Mouse (Mus musculus): Measurements from ENCODE around the gene Txnrd3. TPM values are rescaled to one million over a fixed set of nuclear protein-coding genes. Genes with fewer than 3 reads are reported as not detected.

The Txnrd3 gene
- polyA plus RNA-seq, 1 experiment = 9.5 TPM

- Histone ChIP-seq H3K4me2 (ENCODE audit: low read depth) (no peak overlapping the region), H3K79me2 (ENCODE audit: control insufficient read depth, insufficient read depth) (no peaks in the 10 kb centered on the region), H3ac (ENCODE audit: control insufficient read depth, insufficient read length) (no peak overlapping the region), H3K4me3 (no peak overlapping the region), H3K36me3 (ENCODE audit: control insufficient read depth, insufficient read depth) (no peaks in the 10 kb centered on the region), H3K27me3 (ENCODE audit: control insufficient read depth, insufficient read depth, insufficient read length) (peaks cover 29% of the 10 kb centered on the region)
- TF ChIP-seq USF1 (IDR thresholded peaks at IDR 0.05; ENCODE audit: low read depth) (no peak), REST (IDR thresholded peaks at IDR 0.05; ENCODE audit: insufficient read depth, insufficient read length) (peak; percentile 64)
These were observed 29.0 kb upstream of the Txnrd3 start for GRCm38 (mm10) chr6:89614596-89615372.

- Histone ChIP-seq H3K36me3 (ENCODE audit: control insufficient read depth, insufficient read depth) (no peaks in the 10 kb centered on the region), H3K27me3 (ENCODE audit: control insufficient read depth, insufficient read depth, insufficient read length) (peaks cover 29% of the 10 kb centered on the region), H3ac (ENCODE audit: control insufficient read depth, insufficient read length) (no peak overlapping the region), H3K4me2 (ENCODE audit: low read depth) (no peak overlapping the region), H3K79me2 (ENCODE audit: control insufficient read depth, insufficient read depth) (no peaks in the 10 kb centered on the region), H3K4me3 (no peak overlapping the region)
- no peak for TF ChIP-seq USF1 (IDR thresholded peaks at IDR 0.05; ENCODE audit: low read depth)
- no peak for TF ChIP-seq CEBPB (IDR thresholded peaks at IDR 0.05; ENCODE audit: insufficient read depth, poor library complexity, severe bottlenecking)
- no peak for TF ChIP-seq TCF3 (IDR thresholded peaks at IDR 0.05; ENCODE audit: insufficient read length, low read depth)
- TF ChIP-seq POLR2AphosphoS2 (IDR thresholded peaks at IDR 0.05; ENCODE audit: insufficient read length, low read depth) = no peak
These were observed 28.4 kb upstream of the Txnrd3 start for GRCm38 (mm10) chr6:89615373-89615755.

GRCm38 (mm10) chr6:89622647-89623046 lies 21.1 kb upstream of the Txnrd3 start:
- no peaks in the 10 kb centered on the region for H3K36me3 ChIP-seq (ENCODE audit: control insufficient read depth, insufficient read depth)
- no peak overlapping the region for H3K4me2 ChIP-seq (ENCODE audit: low read depth)
- no peak overlapping the region for H3ac ChIP-seq (ENCODE audit: control insufficient read depth, insufficient read length)
- H3K4me3 ChIP-seq = no peak overlapping the region
- no peak for TF ChIP-seq TCF3 (IDR thresholded peaks at IDR 0.05; ENCODE audit: insufficient read length, low read depth)
- no peak for TF ChIP-seq E2F4 (IDR thresholded peaks at IDR 0.05; ENCODE audit: insufficient read depth)
- TF ChIP-seq SRF (IDR thresholded peaks at IDR 0.05; ENCODE audit: control insufficient read depth, insufficient read length, low read depth) = no peak
- TF ChIP-seq USF1 (IDR thresholded peaks at IDR 0.05; ENCODE audit: low read depth) = no peak
- no peak for TF ChIP-seq MYOD1 (IDR thresholded peaks at IDR 0.05; ENCODE audit: control insufficient read depth in 1 of 3, insufficient read length in 2 of 3, low read depth in 2 of 3)
- TF ChIP-seq CEBPB (IDR thresholded peaks at IDR 0.05; ENCODE audit: insufficient read depth, poor library complexity, severe bottlenecking) = no peak
- TF ChIP-seq REST (IDR thresholded peaks at IDR 0.05; ENCODE audit: insufficient read depth, insufficient read length) = no peak
- no peak for TF ChIP-seq POLR2AphosphoS2 (IDR thresholded peaks at IDR 0.05; ENCODE audit: insufficient read length, low read depth)
- no peak for TF ChIP-seq MAX (IDR thresholded peaks at IDR 0.05; ENCODE audit: low read depth)
- no peak for TF ChIP-seq POLR2A (IDR thresholded peaks at IDR 0.05; ENCODE audit: insufficient read length, low read depth)
- no peak for TF ChIP-seq TCF12 (IDR thresholded peaks at IDR 0.05; ENCODE audit: insufficient read depth, poor library complexity, severe bottlenecking)
- no peak for TF ChIP-seq MYOG (IDR thresholded peaks at IDR 0.05; ENCODE audit: control insufficient read depth in 1 of 3, insufficient read depth in 1 of 3, insufficient read length in 2 of 3, low read depth in 2 of 3)
- peaks cover 11% of the 10 kb centered on the region for H3K27me3 ChIP-seq (ENCODE audit: control insufficient read depth, insufficient read depth, insufficient read length)
- H3K79me2 ChIP-seq (ENCODE audit: control insufficient read depth, insufficient read depth) = no peaks in the 10 kb centered on the region

- H3K4me3 ChIP-seq = no peak overlapping the region
These were observed 15.6 kb upstream of the Txnrd3 start for GRCm38 (mm10) chr6:89628045-89628785.

GRCm38 (mm10) chr6:89631809-89632562 lies 11.8 kb upstream of the Txnrd3 start:
- TF ChIP-seq CEBPB (IDR thresholded peaks at IDR 0.05; ENCODE audit: insufficient read depth, poor library complexity, severe bottlenecking) = no peak
- TF ChIP-seq E2F4 (IDR thresholded peaks at IDR 0.05; ENCODE audit: insufficient read depth) = no peak
- TF ChIP-seq USF1 (IDR thresholded peaks at IDR 0.05; ENCODE audit: low read depth) = no peak
- TF ChIP-seq SRF (IDR thresholded peaks at IDR 0.05; ENCODE audit: control insufficient read depth, insufficient read length, low read depth) = no peak
- no peaks in the 10 kb centered on the region for H3K79me2 ChIP-seq (ENCODE audit: control insufficient read depth, insufficient read depth)
- no peaks in the 10 kb centered on the region for H3K27me3 ChIP-seq (ENCODE audit: control insufficient read depth, insufficient read depth, insufficient read length)
- no peaks in the 10 kb centered on the region for H3K36me3 ChIP-seq (ENCODE audit: control insufficient read depth, insufficient read depth)
- H3ac ChIP-seq (ENCODE audit: control insufficient read depth, insufficient read length) = no peak overlapping the region
- no peak overlapping the region for H3K4me3 ChIP-seq
- no peak overlapping the region for H3K4me2 ChIP-seq (ENCODE audit: low read depth)

More at GRCm38 (mm10) chr6:89628045-89628785, 15.6 kb upstream of the Txnrd3 start:
- TF ChIP-seq CEBPB (IDR thresholded peaks at IDR 0.05; ENCODE audit: insufficient read depth, poor library complexity, severe bottlenecking) (peak; percentile 66; the same call in 1 of the 2 replicates), MYOG (IDR thresholded peaks at IDR 0.05; ENCODE audit: control insufficient read depth in 1 of 3, insufficient read depth in 1 of 3, insufficient read length in 2 of 3, low read depth in 2 of 3) (no peak)
- Histone ChIP-seq H3K79me2 (ENCODE audit: control insufficient read depth, insufficient read depth) (no peaks in the 10 kb centered on the region), H3K27me3 (ENCODE audit: control insufficient read depth, insufficient read depth, insufficient read length) (peaks cover 7% of the 10 kb centered on the region), H3K4me2 (ENCODE audit: low read depth) (no peak overlapping the region), H3K36me3 (ENCODE audit: control insufficient read depth, insufficient read depth) (no peaks in the 10 kb centered on the region), H3ac (ENCODE audit: control insufficient read depth, insufficient read length) (no peak overlapping the region)
